Mouse (Mus musculus): ENCODE results near the gene Gm9999.
"Not testable (repeated sequence)": the region's sequence is repeated elsewhere in the genome, so short reads cannot be mapped to it uniquely, and the experiment has no call there.

Gene Gm9999

GRCm38 (mm10) chr7:47000644-47000983 is 17.2 kb downstream of the Gm9999 start:
- DNase-seq: no peak

GRCm38 (mm10) chr7:47001125-47001899 is 17.9 kb downstream of the Gm9999 start:
- no peak for DNase-seq

- no peak for DNase-seq
These were observed 18.5 kb downstream of the Gm9999 start for GRCm38 (mm10) chr7:47001900-47002275.

- DNase-seq: no peak
These were observed 20.2 kb downstream of the Gm9999 start for GRCm38 (mm10) chr7:47003411-47004115.

- peak; percentile 58 for DNase-seq
These were observed 23.9 kb downstream of the Gm9999 start for GRCm38 (mm10) chr7:47007109-47007780.

GRCm38 (mm10) chr7:47007818-47008167 is 24.4 kb downstream of the Gm9999 start:
- peak; percentile 81 for DNase-seq

GRCm38 (mm10) chr7:47008168-47008993 is 25.0 kb downstream of the Gm9999 start, which contains the start of gene Spty2d1:
Gene Spty2d1 (minus strand): TSS chr7:47008411.
- DNase-seq: peak; percentile 98

- peak; percentile 48 for DNase-seq
These were observed 29.9 kb downstream of the Gm9999 start for GRCm38 (mm10) chr7:47013131-47013767.

GRCm38 (mm10) chr7:47014564-47015389 is 31.4 kb downstream of the Gm9999 start:
- peak; percentile 57 for DNase-seq

GRCm38 (mm10) chr7:47015390-47016065 is 32.1 kb downstream of the Gm9999 start:
- peak; percentile 96 for DNase-seq

GRCm38 (mm10) chr7:47016602-47017001 is 33.2 kb downstream of the Gm9999 start:
- no peak for DNase-seq

- DNase-seq: no peak
These were observed 33.8 kb downstream of the Gm9999 start for GRCm38 (mm10) chr7:47017146-47017545.

- no peak for DNase-seq
These were observed 36.3 kb downstream of the Gm9999 start for GRCm38 (mm10) chr7:47019641-47020040.

GRCm38 (mm10) chr7:47020956-47021355 is 37.6 kb downstream of the Gm9999 start:
- no peak for DNase-seq

GRCm38 (mm10) chr7:47022482-47022881 is 39.1 kb downstream of the Gm9999 start:
- no peak for DNase-seq

GRCm38 (mm10) chr7:47023530-47023929 is 40.1 kb downstream of the Gm9999 start:
- peak; percentile 83 for DNase-seq

GRCm38 (mm10) chr7:47024454-47024853 is 41.1 kb downstream of the Gm9999 start:
- DNase-seq: no peak

GRCm38 (mm10) chr7:47025429-47025828 is 42.0 kb downstream of the Gm9999 start:
- no peak for DNase-seq

- not testable (repeated sequence) for DNase-seq
These were observed 43.5 kb downstream of the Gm9999 start for GRCm38 (mm10) chr7:47026899-47027298.

GRCm38 (mm10) chr7:47027520-47027919 is 44.1 kb downstream of the Gm9999 start:
- no peak for DNase-seq
